Mouse (Mus musculus): Measurements from ENCODE around the gene Osbpl3.

GRCm38 (mm10) chr6:50364364-50364763 lies 91.6 kb downstream of the Osbpl3 start:
- TF ChIP-seq CTCF (IDR thresholded peaks at IDR 0.05; ENCODE audit: insufficient read depth, low read length) (no peak), POLR2A (IDR thresholded peaks at IDR 0.05; ENCODE audit: borderline replicate concordance, extremely low read depth, low read depth, low read length) (no peak)

Data from lung, adult 2 months (tissue).